Comparison of ENCODE assay signal across 11 mouse cellular contexts in genomic region chr17:45695227-45696120, GRCm38 (mm10). TPM values are rescaled to one million over a fixed set of nuclear protein-coding genes. Genes with fewer than 3 reads are reported as not detected.
A peak's percentile ranks its signal among the peaks of the same experiment; 100 is the strongest.
DNase-seq lines count a peak whose midpoint lies in the region; ATAC-seq lines count a peak whose summit lies in the region.
"Had no signal": no experiment of that assay in that cellular context is flagged by ENCODE, and none has a peak within 500 bp of the region (broad histone marks: within the 10 kb centered on the region; RNA-seq: fewer than 3 reads in every experiment).

No protein-coding gene starts in this region.

- peak; percentile 43 for DNase-seq in adrenal gland, adult 2 months
- no peak for DNase-seq in adrenal gland, postnatal 4 days (ENCODE audit: low spot score in 2 of 2)
- peak; percentile 48 for DNase-seq in urinary bladder, postnatal 14 days (ENCODE audit: low spot score)
- no peak for DNase-seq in urinary bladder, adult 18-20 months (ENCODE audit: low spot score in 2 of 2)
- peak; percentile 49 to 62 for DNase-seq in kidney, postnatal 36 days
- no peak for DNase-seq in testis, postnatal 10 days (ENCODE audit: low spot score)
- DNase-seq in frontal cortex, postnatal 14 days (ENCODE audit: low spot score in 2 of 2) = no peak
- DNase-seq: B cell, adult 2 months; spleen, adult 18-20 months had no signal

- ATAC-seq in cerebellum, adult (ENCODE audit: insufficient number of reproducible peaks, low FRiP score, low TSS enrichment) = no peak

RNA-seq across cellular contexts. Expression of gene Tmem63b, which starts 8.8 kb away (rescaled TPM):
- 10 to 100 TPM; 37.9 to 54.8 TPM for total RNA-seq in adrenal gland, adult 2 months (2021)
- 68.9 and 71.9 TPM in 2 replicates for polyA plus RNA-seq in adrenal gland, adult 2 months (2012; rRNA removed)
- total RNA-seq in adrenal gland, postnatal 4 days (2021) = 10 to 100 TPM; 49.5 to 57.6 TPM

RNA-seq across cellular contexts. Expression of gene Mrpl14, which starts 9.4 kb away (rescaled TPM):
- total RNA-seq in adrenal gland, adult 2 months (2021) = 100 to 1,000 TPM; 126 to 132 TPM
- 223 and 257 TPM in 2 replicates for polyA plus RNA-seq in adrenal gland, adult 2 months (2012; rRNA removed)
- total RNA-seq in adrenal gland, postnatal 4 days (2021) = 100 to 1,000 TPM in 1 of 2 experiments, 10 to 100 TPM in 1; 95.6 to 103 TPM

RNA-seq across cellular contexts. Expression of gene Capn11, which starts 36.3 kb away (rescaled TPM):
- under 1 TPM; 0.59 to 0.95 TPM for total RNA-seq in adrenal gland, adult 2 months (2021)
- polyA plus RNA-seq in adrenal gland, adult 2 months (2012; rRNA removed) = 0.03 TPM in 1 of 2 replicates, not detected in the other
- total RNA-seq in adrenal gland, postnatal 4 days (2021) = 1 to 10 TPM in 1 of 2 experiments, not detected in 1; 2.2 TPM
- total RNA-seq: monocyte, adult 5-6 weeks had no signal

RNA-seq across cellular contexts. Expression of gene 1600014C23Rik, which starts 38.2 kb away (rescaled TPM):
- not detected for total RNA-seq in adrenal gland, adult 2 months (2021)
- polyA plus RNA-seq in adrenal gland, adult 2 months (2012; rRNA removed) = not detected in 2 replicates
- not detected for total RNA-seq in adrenal gland, postnatal 4 days (2021)
- total RNA-seq: monocyte, adult 5-6 weeks had no signal

Comparison
In these comparisons a context has a peak if more than half of its experiments do, and no peak if none do; other contexts are left out.
1. DNase-seq: peak in adrenal gland, adult 2 months (single experiment), urinary bladder, postnatal 14 days (single experiment) and kidney, postnatal 36 days (2 of 2); none in adrenal gland, postnatal 4 days (0 of 2), urinary bladder, adult 18-20 months (0 of 2), testis, postnatal 10 days (single experiment) and frontal cortex, postnatal 14 days (0 of 2).